Mouse (Mus musculus) CH12.LX (cell line): ENCODE measurements at regions not wholly inside any gene's neighbourhood (a gene's known extent, or its start where the extent isn't known, plus 50 kb on each side); places are given as distances from the start of the nearest gene placed in this dataset.

Source experiments
- DNase-seq: peaks from one replicate; pipeline ENCODE4 v3.0.0-alpha.2; 2013; ENCODE audit errors: extremely low read depth
- H3K27ac ChIP-seq: 2 replicates; pipeline ENCODE4 v1.5.1; 2012; ENCODE audit warnings: low read depth, mild to moderate bottlenecking, control low read depth, moderate library complexity; ENCODE audit not compliant: insufficient read depth
- H3K27me3 ChIP-seq: replicated peaks from 2 replicates; pipeline ENCODE3; 2012; ENCODE audit warnings: inconsistent platforms
- H3K36me3 ChIP-seq, 2 experiments: replicated peaks in 1 of 2; 2 replicates each; pipeline versions ENCODE3 to v1.6.1; 2012; ENCODE audit warnings: inconsistent platforms in 1 of 2, low read length in 1 of 2, mild to moderate bottlenecking in 1 of 2, mixed read lengths in 1 of 2, moderate library complexity in 1 of 2; ENCODE audit not compliant: control insufficient read depth in 1 of 2, insufficient read depth in 1 of 2
- H3K4me1 ChIP-seq, 2 experiments: 2 replicates each; pipeline ENCODE4 v1.6.1; 2012; ENCODE audit warnings: inconsistent platforms in 1 of 2, moderate library complexity in 1 of 2; ENCODE audit not compliant: insufficient read depth in 2 of 2, control insufficient read depth in 1 of 2
- H3K4me2 ChIP-seq: 2 replicates; pipeline ENCODE4 v1.6.1; 2012; ENCODE audit warnings: low read depth, mild to moderate bottlenecking, control low read depth; ENCODE audit not compliant: poor library complexity, insufficient read depth, severe bottlenecking
- H3K4me3 ChIP-seq, 3 experiments: fragments of 150-350 bp in 1 of 3; sonication (generic) in 1 of 3; replicated peaks in 1 of 3; 2 replicates each; pipeline versions ENCODE3 to v1.5.1; 2011 to 2012; ENCODE audit warnings: low read depth in 2 of 3, low read length in 2 of 3, mild to moderate bottlenecking in 2 of 3, moderate library complexity in 2 of 3, control low read depth in 1 of 3, improper control_type of control experiment in 1 of 3, inconsistent platforms in 1 of 3, mixed read lengths in 1 of 3; ENCODE audit not compliant: poor library complexity in 1 of 3
- H3K79me2 ChIP-seq: replicated peaks from 2 replicates; pipeline ENCODE4 v1.6.1; 2012; ENCODE audit warnings: mild to moderate bottlenecking, moderate library complexity; ENCODE audit not compliant: control insufficient read depth, poor library complexity, insufficient read depth, severe bottlenecking; ENCODE audit errors: extremely low read depth
- H3K9ac ChIP-seq: 2 replicates; pipeline ENCODE4 v1.6.1; 2012; ENCODE audit warnings: low read depth, mild to moderate bottlenecking, control low read depth, moderate library complexity; ENCODE audit not compliant: insufficient read depth
- H3K9me3 ChIP-seq: replicated peaks from 2 replicates; pipeline ENCODE3; 2012; ENCODE audit warnings: low read length, inconsistent platforms, mixed read lengths
- BHLHE40 ChIP-seq: IDR thresholded peaks from 2 replicates; pipeline ENCODE4 v1.6.1; 2011; ENCODE audit warnings: mild to moderate bottlenecking, low read depth, low read length, improper control_type of control experiment
- CHD1 ChIP-seq: IDR thresholded peaks from 2 replicates; pipeline ENCODE4 v1.6.1; 2012; ENCODE audit warnings: low read depth, low read length, improper control_type of control experiment, inconsistent platforms
- CHD2 ChIP-seq: IDR thresholded peaks from 2 replicates; pipeline ENCODE4 v1.6.1; 2011; ENCODE audit warnings: low read length, improper control_type of control experiment
- ELF1 ChIP-seq: IDR thresholded peaks from 2 replicates; pipeline ENCODE4 v1.6.1; 2014; ENCODE audit warnings: low read depth, mild to moderate bottlenecking, inconsistent platforms, low read length, improper control_type of control experiment
- ETS1 ChIP-seq: conservative IDR thresholded peaks from 2 replicates; pipeline ENCODE4 v1.6.1; 2012; ENCODE audit warnings: low read depth, mild to moderate bottlenecking, inconsistent platforms, low read length, improper control_type of control experiment, moderate library complexity
- GABPA ChIP-seq: IDR thresholded peaks from 2 replicates; pipeline ENCODE4 v1.6.1; 2012; ENCODE audit warnings: low read depth, low read length, improper control_type of control experiment, inconsistent platforms; ENCODE audit not compliant: insufficient replicate concordance
- HCFC1 ChIP-seq: IDR thresholded peaks from 2 replicates; pipeline ENCODE4 v1.6.1; 2012; ENCODE audit warnings: low read depth, mild to moderate bottlenecking, inconsistent platforms, low read length, improper control_type of control experiment
- IRF4 ChIP-seq: IDR thresholded peaks from 2 replicates; pipeline ENCODE4 v1.6.1; 2014; ENCODE audit warnings: low read depth, mild to moderate bottlenecking, inconsistent platforms, low read length, improper control_type of control experiment
- JUND ChIP-seq: conservative IDR thresholded peaks from 2 replicates; pipeline ENCODE4 v1.6.1; 2011; ENCODE audit warnings: low read depth, low read length, improper control_type of control experiment
- MAFK ChIP-seq: IDR thresholded peaks from 2 replicates; pipeline ENCODE4 v1.6.1; 2011; ENCODE audit warnings: low read length, improper control_type of control experiment; ENCODE audit not compliant: insufficient replicate concordance
- MEF2A ChIP-seq: IDR thresholded peaks from 2 replicates; pipeline ENCODE4 v1.6.1; 2014; ENCODE audit warnings: low read depth, mild to moderate bottlenecking, inconsistent platforms, low read length, improper control_type of control experiment, borderline replicate concordance
- MXI1 ChIP-seq: IDR thresholded peaks from 2 replicates; pipeline ENCODE4 v1.6.1; 2011; ENCODE audit warnings: mild to moderate bottlenecking, low read depth, low read length, improper control_type of control experiment
- MYC ChIP-seq: IDR thresholded peaks from 2 replicates; pipeline ENCODE4 v1.6.1; 2011; ENCODE audit warnings: low read depth, mild to moderate bottlenecking, improper control_type of control experiment, low read length
- NRF1 ChIP-seq: IDR thresholded peaks from 2 replicates; pipeline ENCODE4 v1.6.1; 2014; ENCODE audit warnings: low read depth, mild to moderate bottlenecking, inconsistent platforms, low read length, improper control_type of control experiment, moderate library complexity
- POLR2A ChIP-seq: IDR thresholded peaks from 2 replicates; pipeline ENCODE4 v1.6.1; 2011; ENCODE audit warnings: low read depth, mild to moderate bottlenecking, improper control_type of control experiment, low read length
- SMC3 ChIP-seq: IDR thresholded peaks from 2 replicates; pipeline ENCODE4 v1.6.1; 2011; ENCODE audit warnings: low read depth, low read length, improper control_type of control experiment
- TBP ChIP-seq: conservative IDR thresholded peaks from 2 replicates; pipeline ENCODE4 v1.6.1; 2011; ENCODE audit warnings: low read depth, low read length, improper control_type of control experiment
- TCF12 ChIP-seq: IDR thresholded peaks from 2 replicates; pipeline ENCODE4 v1.6.1; 2014; ENCODE audit warnings: low read depth, mild to moderate bottlenecking, inconsistent platforms, low read length, improper control_type of control experiment
- USF1 ChIP-seq: IDR thresholded peaks from 2 replicates; pipeline ENCODE4 v1.6.1; 2014; ENCODE audit warnings: low read depth, mild to moderate bottlenecking, inconsistent platforms, low read length, improper control_type of control experiment
- USF2 ChIP-seq: conservative IDR thresholded peaks from 2 replicates; pipeline ENCODE4 v1.6.1; 2011; ENCODE audit warnings: low read depth, low read length, improper control_type of control experiment
- ZC3H11A ChIP-seq: IDR thresholded peaks from 2 replicates; pipeline ENCODE4 v1.6.1; 2012; ENCODE audit warnings: low read depth, mild to moderate bottlenecking, inconsistent platforms, low read length, improper control_type of control experiment
- ZNF384 ChIP-seq: IDR thresholded peaks from 2 replicates; pipeline ENCODE4 v1.6.1; 2012; ENCODE audit warnings: low read depth, low read length, improper control_type of control experiment, inconsistent platforms
- dilution Hi-C: fragments of 300-500 bp; cut with MboI; formaldehyde crosslinking; loops from 2 replicates; pipeline ENCODE4 v1.14.3; 2020; ENCODE audit warnings: low sequenced_read_pairs; ENCODE audit not compliant: extremely low pct_unique_long_range_greater_than_20kb, extremely low pct_ligation_motif_present
- in situ Hi-C: fragments of 300-500 bp; cut with MboI; formaldehyde crosslinking; loops from 3 replicates; pipeline ENCODE4 v1.14.3; 2019; ENCODE audit warnings: low sequenced_read_pairs, low pct_ligation_motif_present, low pct_unique_long_range_greater_than_20kb, mixed read lengths

DNA sequence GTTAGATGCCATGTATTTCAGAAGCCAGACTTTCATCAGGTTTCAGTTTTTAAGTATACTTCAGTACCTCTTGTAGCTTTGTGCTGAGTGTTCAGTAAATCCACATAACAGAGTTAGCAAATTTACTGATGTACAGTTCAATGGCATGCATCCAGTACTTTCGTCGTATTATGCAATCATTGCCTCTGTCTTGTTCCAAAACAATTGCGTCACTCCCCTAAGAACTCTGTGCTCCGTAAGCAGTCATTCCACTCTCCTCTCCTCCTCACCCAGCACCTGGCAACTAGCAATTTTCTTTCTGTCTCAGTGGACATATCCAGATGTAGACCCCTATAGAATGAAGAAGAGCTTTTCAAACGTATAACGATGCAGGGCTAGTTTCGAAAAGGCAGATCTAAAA, 209.5 kb downstream of the Bmp2 start:
- Histone ChIP-seq H3K4me1 (no peaks in the 10 kb centered on the region), H3K27me3 (no peaks in the 10 kb centered on the region), H3K79me2 (no peaks in the 10 kb centered on the region), H3K27ac (no peak overlapping the region), H3K9ac (no peak overlapping the region), H3K4me3 (no peak overlapping the region), H3K36me3 (no peaks in the 10 kb centered on the region), H3K9me3 (peaks cover 9% of the 10 kb centered on the region), H3K4me2 (no peak overlapping the region)
- dilution Hi-C loops (no loop called here), in situ Hi-C loops (no loop called here)
- TF ChIP-seq MEF2A (no peak), TCF12 (no peak), MXI1 (no peak), ZC3H11A (no peak), NRF1 (no peak), POLR2A (no peak), ETS1 (no peak), GABPA (no peak), BHLHE40 (no peak), MYC (no peak), MAFK (no peak), IRF4 (no peak), USF1 (no peak), CHD1 (no peak), ELF1 (no peak), TBP (no peak), USF2 (no peak)
- no peak for DNase-seq

GRCm38 (mm10) chr2:133768546-133768945, 216.6 kb downstream of the Bmp2 start:
- no peaks in the 10 kb centered on the region for H3K36me3 ChIP-seq
- H3K4me2 ChIP-seq = no peak overlapping the region
- dilution Hi-C loops = no loop called here
- H3K9ac ChIP-seq = no peak overlapping the region
- no peaks in the 10 kb centered on the region for H3K4me1 ChIP-seq
- H3K4me3 ChIP-seq = no peak overlapping the region
- no peaks in the 10 kb centered on the region for H3K79me2 ChIP-seq
- no peak overlapping the region for H3K27ac ChIP-seq
- in situ Hi-C loops = no loop called here
- no peaks in the 10 kb centered on the region for H3K27me3 ChIP-seq
- TF ChIP-seq BHLHE40 (no peak), JUND (no peak), CHD2 (no peak), MXI1 (no peak), MEF2A (no peak), CHD1 (no peak), MYC (no peak), SMC3 (no peak), ZNF384 (no peak), HCFC1 (no peak)
- DNase-seq = no peak
- H3K9me3 ChIP-seq = peaks cover 6% of the 10 kb centered on the region
